Mouse (Mus musculus) lung, postnatal 10 days (tissue): ENCODE measurements around the gene Tcap.

Experiments
- DNase-seq: peaks from one replicate; pipeline ENCODE4 v3.0.0; 2021

The Tcap gene

DNA sequence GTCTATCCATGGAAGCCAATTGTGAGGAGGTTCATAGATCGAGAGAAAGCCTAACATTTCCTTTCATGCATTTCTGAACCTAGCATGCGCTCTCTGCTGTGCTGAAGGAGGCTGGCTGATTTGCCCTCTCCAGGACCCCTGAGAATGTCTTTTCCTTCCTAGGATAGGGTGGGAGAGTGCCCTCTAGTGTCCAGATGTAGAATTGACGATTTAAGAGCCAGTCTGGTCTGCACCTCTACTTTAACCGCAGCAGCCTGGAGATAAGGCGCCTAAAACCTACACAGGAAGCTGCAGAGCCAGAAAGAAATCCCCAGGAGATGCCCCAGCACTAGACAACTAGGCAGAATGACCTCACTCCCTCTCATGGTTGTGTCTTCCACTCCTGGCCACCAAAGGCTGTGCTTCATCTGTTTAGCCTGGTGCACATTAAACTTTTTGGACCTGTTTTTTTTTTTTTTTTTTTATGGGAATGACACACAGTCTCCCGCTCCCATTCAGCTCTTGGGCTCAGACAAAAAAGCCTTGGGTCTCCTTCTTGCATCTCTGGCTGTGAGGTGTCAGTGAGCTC is 27.8 kb upstream of the Tcap start:
- DNase-seq: peak; percentile 80

DNA sequence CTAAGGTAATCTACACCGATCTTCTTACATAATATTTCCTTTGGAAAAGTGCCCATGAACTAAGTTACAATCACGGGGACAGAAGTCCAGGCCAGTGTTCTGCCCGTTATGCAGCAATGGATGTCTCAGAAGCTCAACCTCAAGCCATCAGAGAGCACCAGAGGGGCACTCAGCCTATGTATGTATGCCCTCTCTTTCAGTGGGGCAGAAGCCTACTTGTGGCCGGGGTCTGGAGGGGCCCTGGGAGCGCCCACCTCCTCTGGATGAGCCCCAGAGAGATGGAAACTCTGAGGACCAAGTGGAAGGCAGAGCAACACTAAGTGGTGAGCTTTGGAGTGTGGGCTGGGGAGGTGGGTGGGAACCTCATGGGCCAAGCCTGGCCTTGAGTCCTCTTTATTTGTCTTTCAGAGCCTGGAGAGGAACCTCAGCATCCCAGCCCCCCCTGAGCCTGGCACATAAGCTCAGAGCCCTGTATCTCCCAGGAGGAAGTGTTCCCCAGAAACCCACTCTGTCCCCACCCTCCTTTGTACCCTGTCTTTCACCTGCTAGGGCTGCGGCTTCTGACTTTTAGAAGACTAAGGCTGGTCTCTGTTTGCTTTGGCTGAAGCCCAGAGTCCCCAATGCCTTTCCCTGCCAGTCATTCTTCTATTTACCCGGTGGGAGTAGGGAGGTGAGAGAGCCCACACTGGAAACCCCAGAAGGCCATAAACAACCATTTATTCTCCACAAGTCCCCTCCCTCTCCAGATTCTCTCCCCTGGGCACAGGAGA is 26.8 kb upstream of the Tcap start:
- no peak for DNase-seq

DNA sequence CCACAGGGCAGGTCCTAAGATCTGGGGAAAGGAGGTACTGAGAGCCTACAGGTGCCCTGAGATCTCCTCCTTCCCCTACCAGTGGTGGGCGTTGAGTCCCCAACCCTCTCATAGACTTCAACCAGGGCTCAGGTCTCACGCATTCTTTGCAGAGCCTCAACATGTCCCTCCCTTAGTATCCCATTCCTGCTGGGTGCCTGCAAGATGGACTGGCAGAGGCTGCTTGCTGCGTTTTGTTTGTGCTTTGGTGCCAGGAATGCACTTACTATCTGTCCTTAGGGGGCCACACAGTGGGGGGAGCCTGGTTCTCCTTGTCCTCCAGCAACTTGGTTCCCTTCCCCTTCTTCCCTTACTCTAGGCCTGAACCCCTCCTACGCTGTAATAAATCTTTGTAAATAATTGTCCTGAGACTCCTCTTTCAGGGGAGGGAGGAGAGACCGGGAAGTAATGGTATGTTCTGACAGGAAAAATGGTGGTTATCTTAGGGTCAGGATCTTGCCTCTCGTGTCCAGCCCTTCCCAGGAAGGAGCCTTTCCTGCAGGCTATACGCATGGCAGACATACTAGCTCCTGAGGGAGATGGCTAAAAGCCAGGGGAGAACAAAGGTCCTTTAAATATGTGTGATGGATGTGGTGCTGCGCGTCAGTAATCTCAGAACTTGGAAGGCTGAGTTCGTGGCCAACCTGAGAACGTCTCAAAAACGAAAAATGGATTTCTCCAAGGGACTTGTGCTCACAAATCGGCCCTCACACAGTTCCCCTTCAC is 26.0 kb upstream of the Tcap start:
- DNase-seq: peak; percentile 70

DNA sequence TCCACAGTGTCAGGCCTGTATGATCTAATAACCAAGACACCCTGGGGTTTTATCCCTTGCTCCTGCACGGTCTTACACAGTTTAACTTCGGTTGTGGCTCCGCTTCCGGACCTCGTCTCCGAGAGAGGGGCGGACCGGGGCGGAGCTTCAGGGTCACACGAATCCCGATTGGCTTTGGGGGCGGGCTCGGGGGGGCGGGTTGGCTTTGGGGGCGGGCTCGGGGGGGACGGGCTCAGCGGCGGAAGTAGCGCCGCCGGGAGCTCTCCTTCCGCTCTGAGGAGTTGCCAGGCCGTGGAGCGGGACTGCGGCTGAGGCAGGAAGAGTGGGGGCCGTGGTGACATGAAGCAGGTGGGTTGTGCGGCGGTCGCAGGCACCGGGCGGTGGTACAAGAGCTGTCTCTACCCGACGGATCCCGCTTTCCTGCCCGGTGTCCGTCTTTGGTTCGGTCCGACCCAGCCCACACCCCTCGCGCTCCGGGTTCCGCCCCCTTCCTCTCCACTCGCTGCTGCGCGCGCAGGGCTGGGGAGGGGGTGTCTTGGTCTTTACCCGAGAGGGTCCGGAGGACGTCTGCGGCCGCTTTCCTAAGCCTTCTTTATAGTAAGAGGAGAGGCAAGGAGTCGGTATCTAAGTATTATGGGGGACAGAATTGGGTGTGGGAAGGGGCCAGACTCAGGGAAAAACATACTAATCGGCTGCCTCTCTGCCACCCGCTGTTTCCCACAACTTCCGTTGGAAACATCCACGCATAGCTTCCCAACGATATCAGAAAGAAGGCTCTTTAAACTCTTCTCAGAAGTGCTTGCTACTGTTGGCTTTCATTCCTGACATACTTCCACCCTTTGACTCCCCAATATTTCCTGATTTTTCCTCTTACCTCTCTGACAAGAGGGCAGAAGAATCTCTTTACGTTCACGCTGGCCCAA is 25.2 kb upstream of the Tcap start, which contains the start of gene Stard3:
TSS of gene Stard3 (plus strand) at position 208 of the 923 bp plus-strand sequence.
- DNase-seq: peak; percentile 97

- DNase-seq: no peak
These were observed 22.6 kb upstream of the Tcap start for GRCm38 (mm10) chr11:98360866-98361521.

- peak; percentile 32 for DNase-seq
These were observed 19.8 kb upstream of the Tcap start for GRCm38 (mm10) chr11:98363817-98364216.

- no peak for DNase-seq
These were observed 19.2 kb upstream of the Tcap start for GRCm38 (mm10) chr11:98364410-98364809.

GRCm38 (mm10) chr11:98366290-98366689 is 17.3 kb upstream of the Tcap start:
- DNase-seq: no peak

- DNase-seq: no peak
These were observed 16.3 kb upstream of the Tcap start for GRCm38 (mm10) chr11:98367171-98367862.

- no peak for DNase-seq
These were observed 15.8 kb upstream of the Tcap start for GRCm38 (mm10) chr11:98367863-98368186.

DNA sequence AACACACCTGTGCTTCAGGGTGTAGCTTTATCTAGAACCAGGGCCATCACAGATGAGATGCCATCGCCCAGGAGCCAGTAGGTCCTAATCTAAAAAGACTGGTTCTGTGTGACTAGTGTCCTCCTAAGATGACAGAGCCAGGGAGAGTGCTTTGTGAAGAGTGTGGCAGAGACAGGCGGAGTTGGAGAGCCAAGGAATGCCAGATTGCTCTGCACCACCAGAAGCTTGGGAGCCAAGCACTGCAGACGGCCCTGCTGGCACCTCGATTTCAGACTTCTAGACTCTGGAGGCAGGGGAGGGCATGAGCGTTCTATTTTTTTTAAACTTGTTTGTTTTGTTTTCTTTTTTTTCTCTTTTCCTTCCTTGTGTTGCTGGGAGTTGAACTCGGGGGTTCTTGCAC is 14.3 kb upstream of the Tcap start:
- no peak for DNase-seq

DNA sequence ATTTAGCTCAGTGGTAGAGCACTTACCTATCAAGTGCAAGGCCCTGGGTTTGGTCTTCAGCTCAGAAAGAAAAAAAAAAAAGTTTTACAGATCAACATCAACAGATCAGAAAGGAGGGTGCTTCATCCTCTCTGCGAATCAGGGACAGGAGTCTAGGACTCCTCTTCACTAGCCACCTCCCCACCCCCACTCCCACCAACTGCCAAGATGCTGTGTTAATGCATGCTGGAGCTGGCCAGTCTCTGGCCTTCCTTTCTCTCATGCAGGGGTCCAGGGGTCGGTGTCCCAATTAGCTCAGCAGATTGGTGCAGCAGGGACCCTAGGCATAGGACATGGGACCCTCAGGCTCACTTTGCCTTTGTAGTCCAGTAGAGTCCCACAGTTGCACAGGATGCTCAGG is 13.0 kb upstream of the Tcap start:
- no peak for DNase-seq

DNA sequence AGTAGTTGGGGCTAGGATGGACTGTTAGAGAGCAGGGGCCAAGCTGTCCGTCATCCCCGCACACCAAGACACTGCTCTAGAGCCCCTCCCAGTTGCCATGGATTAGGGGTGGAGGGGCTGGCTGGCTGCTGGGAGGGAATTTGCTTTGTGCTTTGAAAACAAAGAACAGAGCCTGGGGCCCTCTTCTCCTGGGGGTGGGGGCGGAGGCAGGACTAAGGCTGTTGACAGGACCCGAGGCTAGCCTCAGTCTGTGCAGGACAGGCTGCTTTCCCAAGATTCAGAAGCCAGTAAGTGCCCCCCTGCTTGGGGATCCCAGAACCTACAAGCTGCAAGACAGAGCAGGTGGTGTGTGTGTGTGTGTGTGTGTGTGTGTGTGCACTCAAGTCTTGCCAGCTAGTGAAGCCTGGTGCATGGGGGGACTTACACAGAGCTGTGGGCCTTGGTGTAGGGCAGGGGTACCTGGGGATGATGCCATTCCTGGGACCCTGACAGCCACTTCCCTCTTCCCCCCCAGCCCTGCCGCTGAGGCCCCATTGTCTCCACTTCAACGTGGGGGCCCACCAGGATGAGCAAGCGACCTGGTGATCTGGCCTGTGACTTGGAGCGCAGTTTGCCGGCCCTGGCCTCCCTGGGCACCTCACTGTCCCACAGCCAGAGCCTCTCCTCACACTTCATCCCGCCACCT is 11.9 kb upstream of the Tcap start:
- DNase-seq: no peak

DNA sequence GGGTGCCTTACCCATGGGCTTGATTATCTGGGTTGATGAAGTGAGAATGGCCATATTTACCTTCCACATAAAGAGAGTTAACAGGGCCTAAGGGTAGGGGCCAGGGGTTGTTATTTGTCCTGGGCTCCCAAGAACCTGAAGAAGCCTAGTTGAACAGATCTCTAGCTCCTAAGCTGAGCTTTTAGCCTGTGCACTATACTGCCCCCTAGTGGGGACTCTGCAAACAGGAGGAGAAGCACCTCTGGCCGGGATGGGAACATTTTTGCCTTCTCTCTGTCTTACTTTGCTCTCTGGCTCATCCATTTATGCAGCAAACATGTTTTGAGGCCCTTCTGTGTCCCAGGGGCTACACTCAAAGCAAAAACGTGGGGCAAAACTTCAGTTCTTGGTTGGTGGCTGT is 11.2 kb upstream of the Tcap start:
- DNase-seq: peak; percentile 79

DNA sequence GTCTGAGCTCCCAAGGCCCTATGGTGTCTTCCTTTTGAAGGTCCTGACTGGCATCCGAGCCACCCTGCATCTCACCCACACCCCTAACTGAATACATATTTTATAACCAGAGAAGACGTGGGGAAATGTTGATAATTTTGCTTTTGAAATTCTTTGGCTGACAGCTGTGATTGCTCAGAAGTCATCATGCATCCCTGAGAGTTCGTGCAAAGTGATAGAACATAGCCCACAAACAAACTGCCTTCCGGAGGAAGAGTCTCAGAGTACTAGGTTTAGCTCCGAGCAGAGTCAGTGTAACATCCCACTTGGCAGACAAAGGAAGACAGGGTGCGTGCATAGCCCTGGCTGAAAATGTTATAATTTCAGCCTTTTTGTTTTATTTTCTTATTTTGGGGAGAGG is 10.4 kb upstream of the Tcap start:
- no peak for DNase-seq

GRCm38 (mm10) chr11:98374266-98374665 is 9.3 kb upstream of the Tcap start:
- DNase-seq: no peak

DNA sequence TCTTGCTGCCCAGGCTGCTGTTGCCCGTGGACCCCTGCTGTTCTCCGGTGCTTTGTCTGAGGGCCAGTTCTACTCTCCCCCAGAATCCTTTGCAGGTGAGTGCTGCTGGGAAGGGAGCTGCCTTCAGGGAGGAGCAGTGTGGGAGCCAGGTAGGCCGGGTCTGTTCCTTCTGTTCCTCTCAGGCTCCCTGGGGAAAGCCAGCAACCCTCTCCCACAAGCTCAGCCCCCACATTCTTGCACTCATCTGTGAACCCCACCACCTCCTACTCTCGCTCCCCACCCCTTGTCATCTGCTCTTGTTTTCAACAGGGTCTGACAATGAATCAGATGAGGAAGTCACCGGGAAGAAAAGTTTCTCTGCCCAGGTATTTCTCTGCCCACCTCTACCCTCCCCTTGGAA is 6.9 kb upstream of the Tcap start:
- no peak for DNase-seq

- no peak for DNase-seq
These were observed 5.8 kb upstream of the Tcap start for GRCm38 (mm10) chr11:98377787-98378186.

DNA sequence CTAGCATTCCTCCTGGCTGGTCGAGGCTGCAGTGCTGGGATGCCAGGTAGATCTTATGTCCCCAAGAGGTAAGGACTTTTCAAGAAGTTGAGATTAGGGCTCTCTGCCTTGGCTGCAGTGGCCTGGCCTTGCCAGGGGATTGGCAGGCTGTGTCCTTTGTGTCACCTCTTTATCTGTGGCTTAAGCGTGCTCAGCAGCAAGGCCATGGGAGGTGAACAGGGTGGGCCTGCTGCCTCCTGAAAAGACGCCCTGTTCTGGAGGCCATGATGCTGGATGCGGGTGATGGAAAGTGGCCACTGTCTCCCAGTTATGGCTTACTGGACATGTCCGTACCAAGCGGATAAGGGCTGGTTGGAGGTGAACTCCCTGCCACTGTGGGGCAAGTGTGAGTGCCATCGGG is 4.2 kb upstream of the Tcap start:
- no peak for DNase-seq

GRCm38 (mm10) chr11:98380106-98380505 is 3.5 kb upstream of the Tcap start:
- DNase-seq: no peak

DNA sequence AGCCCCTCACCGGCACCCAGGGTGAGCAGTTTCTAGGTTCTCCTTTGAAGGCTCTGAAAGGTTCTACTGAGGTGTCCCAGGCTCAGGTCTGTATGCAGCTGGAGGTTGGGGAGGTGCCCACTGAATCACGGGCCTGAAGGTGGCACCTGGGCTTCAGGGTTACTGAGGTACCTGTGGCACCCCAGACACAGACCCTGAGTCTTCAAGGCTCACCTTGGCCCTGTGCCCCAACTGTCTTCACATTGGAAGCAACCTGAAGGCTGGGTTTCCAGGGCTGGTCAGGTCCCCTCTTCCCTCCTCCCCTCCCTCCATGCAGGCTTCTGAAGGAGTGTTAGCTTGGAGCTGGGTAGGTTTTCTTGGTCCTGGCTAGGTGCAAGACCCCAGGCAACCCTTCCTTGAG is 2.0 kb upstream of the Tcap start:
- no peak for DNase-seq
